Mouse (Mus musculus) thymus, postnatal 14 days (tissue): ENCODE measurements around the gene Spryd4.
"Not testable (repeated sequence)": the region's sequence is repeated elsewhere in the genome, so short reads cannot be mapped to it uniquely, and the experiment has no call there.

ENCODE experiments used
- DNase-seq: peaks from one replicate; pipeline ENCODE4 v3.0.0; 2021

Gene Spryd4

GRCm38 (mm10) chr10:128185277-128185940 lies 26.2 kb downstream of the Spryd4 start:
- no peak for DNase-seq

- DNase-seq, result no peak
These were observed 27.3 kb downstream of the Spryd4 start for GRCm38 (mm10) chr10:128184296-128184695.

GRCm38 (mm10) chr10:128179989-128180388 lies 31.6 kb downstream of the Spryd4 start, which contains the start of gene Rbms2:
TSS of gene Rbms2 (minus strand) at chr10:128180297.
- no peak for DNase-seq

- DNase-seq, result no peak
These were observed 34.3 kb downstream of the Spryd4 start for GRCm38 (mm10) chr10:128177316-128177715.

GRCm38 (mm10) chr10:128175996-128176755 lies 35.4 kb downstream of the Spryd4 start:
- DNase-seq, result peak; percentile 73

GRCm38 (mm10) chr10:128175302-128175701 lies 36.3 kb downstream of the Spryd4 start:
- no peak for DNase-seq

GRCm38 (mm10) chr10:128171348-128171747 lies 40.3 kb downstream of the Spryd4 start:
- not testable (repeated sequence) for DNase-seq

GRCm38 (mm10) chr10:128167091-128167490 lies 44.5 kb downstream of the Spryd4 start:
- no peak for DNase-seq

GRCm38 (mm10) chr10:128165726-128166125 lies 45.9 kb downstream of the Spryd4 start:
- not testable (repeated sequence) for DNase-seq
